Mouse (Mus musculus): ENCODE measurements around the gene Nt5c. TPM values are rescaled to one million over a fixed set of nuclear protein-coding genes. Genes with fewer than 3 reads are reported as not detected.

Nt5c gene
- polyA plus RNA-seq, 1 experiment from 2014 or later: 145 TPM

GRCm38 (mm10) chr11:115473626-115474275 is 17.9 kb downstream of the Nt5c start:
- Histone ChIP-seq H3K4me1 (replicated peaks; ENCODE audit: control insufficient read depth, insufficient read depth) (peaks cover 4% of the 10 kb centered on the region; the same call in 1 of the 2 replicates), H3K9me3 (ENCODE audit: control insufficient read depth, low read length) (no peaks in the 10 kb centered on the region), H3K9ac (ENCODE audit: low read length) (no peak overlapping the region), H3K36me3 (ENCODE audit: control insufficient read depth, insufficient read depth, low read length) (no peaks in the 10 kb centered on the region), H3K4me2 (replicated peaks; ENCODE audit: low read depth) (peak overlapping the region; percentile 8; the same call in 1 of the 2 replicates), H3K27ac (replicated peaks) (peak overlapping the region; percentile 24), H3K27me3 (ENCODE audit: control insufficient read depth, insufficient read depth, low read length) (no peaks in the 10 kb centered on the region), H3K4me3 (ENCODE audit: low read depth, low read length) (no peak overlapping the region)
- DNase-seq (ENCODE audit: low spot score) (peak; percentile 93), ATAC-seq (ENCODE audit: low FRiP score, low TSS enrichment) (peak; percentile 57)
- WGBS: 17% methylated on average over 15 of the region's 15 CpGs
- TF ChIP-seq EP300 (optimal IDR thresholded peaks at IDR 0.05): no peak
- TF ChIP-seq CTCF (IDR thresholded peaks at IDR 0.05; ENCODE audit: low read depth): peak; percentile 98

DNA sequence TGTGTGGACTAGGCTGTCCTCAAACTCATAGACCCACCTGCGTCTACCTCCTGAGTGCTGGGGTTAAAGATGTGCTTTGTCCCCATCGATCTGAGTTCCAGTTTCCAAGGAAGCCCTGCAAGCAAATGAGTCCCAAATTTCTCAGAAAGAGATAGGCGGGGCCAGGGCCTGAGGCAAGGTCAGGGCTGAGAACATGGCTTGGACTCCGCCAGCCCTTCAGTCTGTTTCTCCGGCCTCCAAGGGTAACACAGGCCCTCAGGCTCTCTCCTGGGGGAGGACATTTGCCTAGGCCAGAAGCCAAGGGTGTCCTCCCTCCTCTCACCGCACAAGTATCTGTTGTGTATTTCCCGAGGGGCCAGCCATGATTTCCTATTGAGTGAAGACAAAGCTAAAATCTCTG is 19.5 kb downstream of the Nt5c start:
- H3K9ac ChIP-seq (ENCODE audit: low read length): no peak overlapping the region
- no peaks in the 10 kb centered on the region for H3K36me3 ChIP-seq (ENCODE audit: control insufficient read depth, insufficient read depth, low read length)
- no peak for ATAC-seq (ENCODE audit: low FRiP score, low TSS enrichment)
- H3K4me2 ChIP-seq (replicated peaks; ENCODE audit: low read depth): no peak overlapping the region
- peaks cover 4% of the 10 kb centered on the region; the same call in 1 of the 2 replicates for H3K4me1 ChIP-seq (replicated peaks; ENCODE audit: control insufficient read depth, insufficient read depth)
- H3K4me3 ChIP-seq (ENCODE audit: low read depth, low read length): no peak overlapping the region
- no peak overlapping the region; the same call in 1 of the 2 replicates for H3K27ac ChIP-seq (replicated peaks)
- TF ChIP-seq CTCF (IDR thresholded peaks at IDR 0.05; ENCODE audit: low read depth): no peak
- WGBS: 71% methylated on average over 7 of the region's 7 CpGs
- no peaks in the 10 kb centered on the region for H3K9me3 ChIP-seq (ENCODE audit: control insufficient read depth, low read length)
- DNase-seq (ENCODE audit: low spot score): no peak
- H3K27me3 ChIP-seq (ENCODE audit: control insufficient read depth, insufficient read depth, low read length): no peaks in the 10 kb centered on the region

- TF ChIP-seq EP300 (optimal IDR thresholded peaks at IDR 0.05) (no peak), CTCF (IDR thresholded peaks at IDR 0.05; ENCODE audit: low read depth) (no peak)
- peak; percentile 15 for DNase-seq (ENCODE audit: low spot score)
- H3K4me2 ChIP-seq (replicated peaks; ENCODE audit: low read depth): no peak overlapping the region
- no peaks in the 10 kb centered on the region for H3K27me3 ChIP-seq (ENCODE audit: control insufficient read depth, insufficient read depth, low read length)
- H3K4me3 ChIP-seq (ENCODE audit: low read depth, low read length): no peak overlapping the region
- no peak overlapping the region for H3K9ac ChIP-seq (ENCODE audit: low read length)
- no peaks in the 10 kb centered on the region for H3K4me1 ChIP-seq (replicated peaks; ENCODE audit: control insufficient read depth, insufficient read depth)
- no peaks in the 10 kb centered on the region for H3K36me3 ChIP-seq (ENCODE audit: control insufficient read depth, insufficient read depth, low read length)
- WGBS: 35% methylated on average over 4 of the region's 4 CpGs
- H3K27ac ChIP-seq (replicated peaks): no peak overlapping the region
- H3K9me3 ChIP-seq (ENCODE audit: control insufficient read depth, low read length): no peaks in the 10 kb centered on the region
- ATAC-seq (ENCODE audit: low FRiP score, low TSS enrichment): no peak; the same call in 1 of the 2 replicates
Measured at GRCm38 (mm10) chr11:115467217-115467618, 24.4 kb downstream of the Nt5c start.

GRCm38 (mm10) chr11:115464851-115465250 is 26.8 kb downstream of the Nt5c start:
- no peak for TF ChIP-seq EP300 (optimal IDR thresholded peaks at IDR 0.05)
- no peak for TF ChIP-seq CTCF (IDR thresholded peaks at IDR 0.05; ENCODE audit: low read depth)
- H3K4me3 ChIP-seq (ENCODE audit: low read depth, low read length): no peak overlapping the region

GRCm38 (mm10) chr11:115463397-115463796 is 28.3 kb downstream of the Nt5c start:
- H3K9me3 ChIP-seq (ENCODE audit: control insufficient read depth, low read length): no peaks in the 10 kb centered on the region
- 0 out of 2 replicates have a peak overlapping the region, but pooled peaks have one; percentile 13 for H3K9ac ChIP-seq (ENCODE audit: low read length)
- DNase-seq (ENCODE audit: low spot score) (peak; percentile 78), ATAC-seq (ENCODE audit: low FRiP score, low TSS enrichment) (peak; percentile 89)
- no peaks in the 10 kb centered on the region for H3K4me1 ChIP-seq (replicated peaks; ENCODE audit: control insufficient read depth, insufficient read depth)
- 44% methylated on average over 11 of the region's 11 CpGs for whole genome bisulfite sequencing
- no peaks in the 10 kb centered on the region for H3K27me3 ChIP-seq (ENCODE audit: control insufficient read depth, insufficient read depth, low read length)
- TF ChIP-seq CTCF (IDR thresholded peaks at IDR 0.05; ENCODE audit: low read depth) (no peak), EP300 (optimal IDR thresholded peaks at IDR 0.05) (no peak)
- peak overlapping the region; percentile 76; the same call in 1 of the 2 replicates for H3K27ac ChIP-seq (replicated peaks)
- peak overlapping the region; percentile 35; the same call in 1 of the 2 replicates for H3K4me2 ChIP-seq (replicated peaks; ENCODE audit: low read depth)
- H3K36me3 ChIP-seq (ENCODE audit: control insufficient read depth, insufficient read depth, low read length): no peaks in the 10 kb centered on the region
- H3K4me3 ChIP-seq (ENCODE audit: low read depth, low read length): no peak overlapping the region

More at GRCm38 (mm10) chr11:115464851-115465250, 26.8 kb downstream of the Nt5c start:
- DNase-seq (ENCODE audit: low spot score) (no peak), ATAC-seq (ENCODE audit: low FRiP score, low TSS enrichment) (no peak)
- Histone ChIP-seq H3K36me3 (ENCODE audit: control insufficient read depth, insufficient read depth, low read length) (no peaks in the 10 kb centered on the region), H3K9me3 (ENCODE audit: control insufficient read depth, low read length) (no peaks in the 10 kb centered on the region), H3K4me1 (replicated peaks; ENCODE audit: control insufficient read depth, insufficient read depth) (no peaks in the 10 kb centered on the region), H3K27me3 (ENCODE audit: control insufficient read depth, insufficient read depth, low read length) (no peaks in the 10 kb centered on the region), H3K27ac (replicated peaks) (no peak overlapping the region), H3K9ac (ENCODE audit: low read length) (no peak overlapping the region), H3K4me2 (replicated peaks; ENCODE audit: low read depth) (no peak overlapping the region)
- 81% methylated on average over 8 of the region's 8 CpGs for WGBS

DNA sequence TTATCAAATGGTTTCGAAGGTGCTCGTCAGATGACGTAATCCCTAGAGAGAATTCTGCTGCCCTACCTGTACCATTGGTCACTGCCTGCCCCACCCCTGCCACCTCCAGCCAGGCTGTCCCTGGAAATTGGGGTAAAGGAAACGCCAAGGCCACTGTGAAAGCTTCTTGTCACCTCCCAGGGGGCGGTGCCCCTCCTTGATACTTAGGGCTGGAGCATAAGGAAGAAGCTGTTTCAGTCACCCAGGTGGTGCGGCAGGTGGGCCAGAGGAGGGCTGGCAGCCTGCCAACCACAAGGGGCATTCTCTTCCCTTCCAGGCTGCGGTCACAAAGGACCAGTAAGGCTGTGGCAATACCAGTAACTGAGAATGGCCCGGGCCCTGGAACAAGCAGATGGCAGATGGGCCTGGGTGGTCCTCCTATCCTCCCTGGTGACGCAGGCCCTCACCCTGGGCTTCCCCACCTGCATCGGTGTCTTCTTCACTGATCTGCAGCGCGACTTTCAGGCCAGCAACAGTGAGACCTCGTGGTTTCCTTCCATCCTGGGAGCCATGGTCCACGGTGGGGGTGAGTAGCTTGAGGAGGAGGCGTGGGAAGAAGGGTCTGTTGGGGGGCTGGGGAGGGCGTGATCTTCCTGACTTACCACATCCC is 29.3 kb downstream of the Nt5c start, which contains the start of gene Slc16a5:
TSS of gene Slc16a5 (plus strand) at position 232 of the 649 bp plus-strand sequence.
- H3K9ac ChIP-seq (ENCODE audit: low read length): peak within 1 kb of the TSS; percentile 23; the same call in 1 of the 2 replicates
- ATAC-seq (ENCODE audit: low FRiP score, low TSS enrichment): peak; percentile 73
- WGBS: 63% methylated on average over 16 of the region's 16 CpGs

More for the DNA sequence above, 29.3 kb downstream of the Nt5c start, which contains the start of gene Slc16a5:
- no peak for TF ChIP-seq EP300 (optimal IDR thresholded peaks at IDR 0.05)
- no peak for TF ChIP-seq CTCF (IDR thresholded peaks at IDR 0.05; ENCODE audit: low read depth)
- Histone ChIP-seq H3K36me3 (ENCODE audit: control insufficient read depth, insufficient read depth, low read length) (no peaks in the 10 kb centered on the region), H3K9me3 (ENCODE audit: control insufficient read depth, low read length) (no peaks in the 10 kb centered on the region), H3K27ac (replicated peaks) (peak within 1 kb of the TSS; percentile 78), H3K4me2 (replicated peaks; ENCODE audit: low read depth) (peak within 1 kb of the TSS; percentile 35), H3K27me3 (ENCODE audit: control insufficient read depth, insufficient read depth, low read length) (no peaks in the 10 kb centered on the region), H3K4me3 (ENCODE audit: low read depth, low read length) (no peak within 1 kb of the TSS), H3K4me1 (replicated peaks; ENCODE audit: control insufficient read depth, insufficient read depth) (no peaks in the 10 kb centered on the region)
- peak; percentile 77 for DNase-seq (ENCODE audit: low spot score)
